Mouse (Mus musculus): ENCODE results near the gene Synm.

Synm gene

GRCm38 (mm10) chr7:67759629-67759995 is at the start of gene Synm:
TSS of gene Synm (minus strand) at chr7:67759742.
- peak; percentile 77 for DNase-seq

- no peak for DNase-seq
These were observed 44.3 kb upstream of the Synm start for GRCm38 (mm10) chr7:67803857-67804215.

- DNase-seq: peak; percentile 85
These were observed 43.7 kb upstream of the Synm start for GRCm38 (mm10) chr7:67803015-67803856.

GRCm38 (mm10) chr7:67801022-67801421 is 41.5 kb upstream of the Synm start:
- DNase-seq: no peak

- DNase-seq: no peak
These were observed 41.0 kb upstream of the Synm start for GRCm38 (mm10) chr7:67800547-67800946.

- no peak for DNase-seq
These were observed 38.9 kb upstream of the Synm start for GRCm38 (mm10) chr7:67798476-67798875.

GRCm38 (mm10) chr7:67797065-67797464 is 37.5 kb upstream of the Synm start:
- no peak for DNase-seq

GRCm38 (mm10) chr7:67793449-67793848 is 33.9 kb upstream of the Synm start:
- DNase-seq: no peak

- no peak for DNase-seq
These were observed 31.7 kb upstream of the Synm start for GRCm38 (mm10) chr7:67791256-67791655.

GRCm38 (mm10) chr7:67788713-67789112 is 29.2 kb upstream of the Synm start:
- DNase-seq: peak; percentile 64

- DNase-seq: no peak
These were observed 28.3 kb upstream of the Synm start for GRCm38 (mm10) chr7:67787861-67788260.

GRCm38 (mm10) chr7:67776636-67777305 is 17.2 kb upstream of the Synm start:
- no peak for DNase-seq

GRCm38 (mm10) chr7:67775623-67776022 is 16.1 kb upstream of the Synm start:
- no peak for DNase-seq

GRCm38 (mm10) chr7:67772231-67772630 is 12.7 kb upstream of the Synm start:
- DNase-seq: no peak

GRCm38 (mm10) chr7:67769487-67769886 is 9.9 kb upstream of the Synm start:
- DNase-seq: no peak

- no peak for DNase-seq
These were observed 8.6 kb upstream of the Synm start for GRCm38 (mm10) chr7:67768125-67768524.

- DNase-seq: no peak
These were observed 4.1 kb upstream of the Synm start for GRCm38 (mm10) chr7:67763625-67764024.

GRCm38 (mm10) chr7:67758858-67759628 is 499 bp downstream of the Synm start:
- DNase-seq: peak; percentile 23

- DNase-seq: no peak
These were observed 1.1 kb downstream of the Synm start for GRCm38 (mm10) chr7:67758506-67758857.

GRCm38 (mm10) chr7:67756636-67757035 is 2.9 kb downstream of the Synm start:
- DNase-seq: no peak

- DNase-seq: no peak
These were observed 4.2 kb downstream of the Synm start for GRCm38 (mm10) chr7:67755366-67755765.

GRCm38 (mm10) chr7:67754606-67755005 is 4.9 kb downstream of the Synm start:
- DNase-seq: no peak

- no peak for DNase-seq
These were observed 9.9 kb downstream of the Synm start for GRCm38 (mm10) chr7:67749441-67750239.
